Mouse (Mus musculus): ENCODE measurements around the gene Epb41l5.

GRCm38 (mm10) chr1:119544611-119545155 is 104.1 kb downstream of the Epb41l5 start:
- TF ChIP-seq CTCF (conservative IDR thresholded peaks at IDR 0.05; ENCODE audit: insufficient read depth, insufficient read length, low read depth, low read length): no peak
- no peak for TF ChIP-seq POLR2A (IDR thresholded peaks at IDR 0.05; ENCODE audit: low read depth, low read length)

Data from kidney, adult 2 months (tissue).